Mouse (Mus musculus): ENCODE measurements at regions not wholly inside any gene's neighbourhood (a gene's known extent, or its start where the extent isn't known, plus 50 kb on each side); places are given as distances from the start of the nearest gene placed in this dataset.

DNA sequence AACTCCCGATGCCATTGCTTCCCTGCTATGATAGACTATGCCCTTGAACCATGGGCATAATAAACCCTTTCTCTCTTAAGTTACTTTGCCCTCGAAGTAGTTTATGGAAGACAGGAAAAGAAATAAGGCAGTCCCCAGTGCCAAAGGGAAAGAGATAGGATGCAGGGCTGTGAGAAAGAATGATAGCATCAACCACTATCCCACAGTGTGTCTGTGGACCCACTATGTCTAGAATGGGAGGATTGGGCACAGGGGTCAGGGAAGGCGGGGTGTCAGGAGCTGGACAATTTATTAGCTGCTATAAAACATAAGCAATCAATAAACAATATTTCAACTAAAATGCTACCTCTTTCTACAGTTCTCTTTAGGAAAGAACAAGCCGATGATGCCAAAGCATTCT, 288.8 kb downstream of the Sox4 start:
- no peak for TF ChIP-seq EP300 (optimal IDR thresholded peaks at IDR 0.05)
- no peak for TF ChIP-seq CTCF (IDR thresholded peaks at IDR 0.05; ENCODE audit: low read depth)
